Mouse (Mus musculus) heart, embryonic 16.5 days (tissue): ENCODE measurements at regions not wholly inside any gene's neighbourhood (a gene's known extent, or its start where the extent isn't known, plus 50 kb on each side); places are given as distances from the start of the nearest gene placed in this dataset.

ENCODE experiments used
- ATAC-seq: fragments of 200-750 bp; cut with Nextera tagmentation; replicated peaks from 2 replicates; pipeline ENCODE4 v1.8.0; 2017; ENCODE audit warnings: moderate number of reproducible peaks; ENCODE audit not compliant: insufficient read depth, low FRiP score; ENCODE audit errors: extremely low read depth
- H3K27ac ChIP-seq: fragments of 300-500 bp; sonication (generic); 2 replicates; pipeline ENCODE4 v1.5.1; 2014; ENCODE audit warnings: mild to moderate bottlenecking, low read length, control low read depth, moderate library complexity
- H3K27me3 ChIP-seq: fragments of 300-500 bp; sonication (generic); 2 replicates; pipeline ENCODE4 v1.6.1; 2014; ENCODE audit warnings: low read length, mixed read lengths; ENCODE audit not compliant: control insufficient read depth, insufficient read depth
- H3K36me3 ChIP-seq: fragments of 300-500 bp; sonication (generic); 2 replicates; pipeline ENCODE4 v1.6.1; 2014; ENCODE audit not compliant: control insufficient read depth, insufficient read depth
- H3K4me1 ChIP-seq: fragments of 300-500 bp; sonication (generic); 2 replicates; pipeline ENCODE4 v1.6.1; 2014; ENCODE audit warnings: low read length, mixed read lengths; ENCODE audit not compliant: control insufficient read depth, insufficient read depth
- H3K4me2 ChIP-seq: fragments of 300-500 bp; sonication (generic); 2 replicates; pipeline ENCODE4 v1.6.1; 2014; ENCODE audit warnings: low read depth, mild to moderate bottlenecking, control low read depth, low read length
- H3K4me3 ChIP-seq: fragments of 300-500 bp; sonication (generic); 2 replicates; pipeline ENCODE4 v1.5.1; 2014; ENCODE audit warnings: mild to moderate bottlenecking, control low read depth, low read length
- H3K9ac ChIP-seq: fragments of 300-500 bp; sonication (generic); 2 replicates; pipeline ENCODE4 v1.6.1; 2014; ENCODE audit warnings: low read length, control low read depth
- H3K9me3 ChIP-seq: fragments of 300-500 bp; sonication (generic); replicated peaks from 2 replicates; pipeline ENCODE4 v1.6.1; 2016; ENCODE audit warnings: low read length; ENCODE audit not compliant: control insufficient read depth
- WGBS: fragments of 180-500 bp; shearing (Covaris S2); extraction: QIAGEN DNeasy Blood & Tissue Kit; methylation state at CpG from one replicate; pipeline ENCODE4 v1.1.7; 2014; 5-methylcytosine and 5-hydroxymethylcytosine counted together

DNA sequence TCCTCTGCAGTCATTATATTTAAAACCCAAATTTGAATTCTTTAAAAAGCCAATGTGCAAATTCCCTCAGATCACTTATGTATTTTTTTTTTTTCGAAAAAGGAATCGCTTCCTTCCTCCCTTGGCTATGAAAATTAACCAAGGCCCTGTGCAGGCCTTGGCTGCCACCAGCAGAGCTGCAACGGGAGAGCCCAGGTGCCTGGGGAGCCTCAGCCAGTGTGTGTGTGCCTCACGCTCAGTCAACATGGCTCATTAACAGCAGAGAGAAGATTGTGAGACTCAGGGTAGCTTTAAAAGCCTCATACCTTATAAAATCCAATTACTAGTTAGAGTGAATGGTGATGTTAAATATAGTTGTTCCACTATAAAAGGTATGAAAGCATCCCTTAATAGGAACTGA lies 148.6 kb downstream of the Mex3b start:
- H3K36me3 ChIP-seq, result no peaks in the 10 kb centered on the region
- H3K4me1 ChIP-seq, result no peaks in the 10 kb centered on the region
- H3K4me3 ChIP-seq, result no peak overlapping the region
- no peak overlapping the region for H3K4me2 ChIP-seq
- WGBS, result 61% methylated on average over 4 of the region's 4 CpGs
- H3K9me3 ChIP-seq, result no peaks in the 10 kb centered on the region
- H3K9ac ChIP-seq, result no peak overlapping the region
- H3K27ac ChIP-seq, result no peak overlapping the region
- ATAC-seq, result no peak
- no peaks in the 10 kb centered on the region for H3K27me3 ChIP-seq

DNA sequence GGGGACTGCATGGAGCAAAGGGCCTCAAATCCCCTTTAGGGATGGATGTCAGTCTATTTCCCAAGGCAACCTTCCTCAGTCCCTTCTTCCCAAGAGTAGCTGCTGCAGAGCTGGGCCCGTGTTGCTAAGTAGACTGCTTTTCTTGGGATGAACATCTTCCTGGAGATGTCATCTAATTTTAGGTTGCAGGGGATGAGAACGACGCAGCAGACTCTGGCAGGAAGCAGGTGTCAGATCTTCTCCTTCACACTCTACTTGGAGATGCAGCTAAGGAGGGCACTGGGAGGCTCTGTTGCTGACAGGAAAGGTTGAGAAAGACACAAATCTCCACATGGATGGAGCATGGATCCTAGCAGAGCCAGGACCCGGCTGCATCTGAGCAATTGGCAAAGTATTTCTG lies 149.4 kb downstream of the Mex3b start:
- no peak overlapping the region for H3K4me3 ChIP-seq
- H3K4me1 ChIP-seq, result no peaks in the 10 kb centered on the region
- no peak overlapping the region for H3K4me2 ChIP-seq
- H3K36me3 ChIP-seq, result no peaks in the 10 kb centered on the region
- no peak for ATAC-seq
- no peak overlapping the region for H3K27ac ChIP-seq
- no peaks in the 10 kb centered on the region for H3K27me3 ChIP-seq
- H3K9me3 ChIP-seq, result no peaks in the 10 kb centered on the region
- 39% methylated on average over 4 of the region's 4 CpGs for WGBS
- H3K9ac ChIP-seq, result no peak overlapping the region

- no peaks in the 10 kb centered on the region for H3K36me3 ChIP-seq
- no peaks in the 10 kb centered on the region for H3K27me3 ChIP-seq
- H3K27ac ChIP-seq, result no peak overlapping the region
- ATAC-seq, result no peak
- no peak overlapping the region for H3K4me3 ChIP-seq
- no peak overlapping the region for H3K9ac ChIP-seq
- H3K4me1 ChIP-seq, result no peaks in the 10 kb centered on the region
- no peaks in the 10 kb centered on the region for H3K9me3 ChIP-seq
- WGBS, result 79% methylated on average over 2 of the region's 2 CpGs
- no peak overlapping the region for H3K4me2 ChIP-seq
These were observed 153.5 kb downstream of the Mex3b start for GRCm38 (mm10) chr7:83020584-83020983.

- no peaks in the 10 kb centered on the region for H3K27me3 ChIP-seq
- WGBS, result 83% methylated on average over 1 of the region's 1 CpGs
- no peaks in the 10 kb centered on the region for H3K36me3 ChIP-seq
- no peaks in the 10 kb centered on the region for H3K4me1 ChIP-seq
- H3K9ac ChIP-seq, result no peak overlapping the region
- no peak for ATAC-seq
- H3K4me2 ChIP-seq, result no peak overlapping the region
- no peak overlapping the region for H3K4me3 ChIP-seq
- no peak overlapping the region for H3K27ac ChIP-seq
- H3K9me3 ChIP-seq, result no peaks in the 10 kb centered on the region
These were observed 156.9 kb downstream of the Mex3b start for GRCm38 (mm10) chr7:83023990-83024389.

DNA sequence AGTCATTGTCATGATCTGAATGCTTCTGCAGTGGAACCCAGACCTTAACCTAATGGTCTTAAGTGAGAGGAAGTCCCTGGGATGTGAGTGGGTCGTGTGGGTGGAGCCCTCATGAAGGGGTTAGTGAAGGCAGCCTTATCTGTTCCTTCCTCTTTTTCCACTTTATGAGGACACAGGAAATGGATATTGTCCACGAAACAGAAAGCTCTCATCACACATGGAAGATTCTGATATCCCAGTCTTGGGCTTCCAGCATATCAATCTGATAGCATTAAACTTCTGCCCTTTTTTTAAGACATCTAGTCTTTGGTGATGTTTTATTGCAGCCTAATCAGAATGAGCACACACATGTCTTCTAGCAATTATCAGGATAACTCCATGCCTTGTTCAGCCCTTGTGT lies 164.0 kb downstream of the Mex3b start:
- WGBS, result 50% methylated on average over 2 of the region's 2 CpGs

DNA sequence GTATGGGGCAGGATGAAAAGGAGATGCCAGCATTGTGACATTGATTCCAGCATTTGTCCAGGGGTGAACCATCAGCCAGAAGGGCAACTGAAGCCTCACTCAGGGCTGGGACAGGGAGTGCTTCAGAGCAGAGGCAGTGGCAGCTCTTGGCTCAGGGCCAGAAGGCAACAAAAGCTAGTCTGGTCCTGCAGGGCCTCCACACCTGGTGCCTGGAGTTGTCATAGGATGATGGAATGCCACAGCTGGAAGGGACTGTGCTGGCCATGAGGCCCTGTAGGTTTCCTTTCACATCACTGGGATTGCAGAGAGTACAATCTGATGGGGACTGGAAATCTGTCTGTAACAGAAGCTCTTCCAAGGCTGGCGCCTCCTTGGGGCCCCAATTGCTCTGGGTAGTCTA lies 164.9 kb downstream of the Mex3b start:
- Histone ChIP-seq H3K27me3 (no peaks in the 10 kb centered on the region), H3K4me2 (no peak overlapping the region), H3K9ac (no peak overlapping the region), H3K9me3 (no peaks in the 10 kb centered on the region; the same call in 1 of the 2 replicates), H3K27ac (no peak overlapping the region), H3K4me1 (no peaks in the 10 kb centered on the region), H3K4me3 (no peak overlapping the region), H3K36me3 (no peaks in the 10 kb centered on the region)
- 96% methylated on average over 1 of the region's 1 CpGs for WGBS
- no peak for ATAC-seq

More for the DNA sequence above, 164.0 kb downstream of the Mex3b start:
- no peaks in the 10 kb centered on the region for H3K27me3 ChIP-seq
- H3K4me2 ChIP-seq, result no peak overlapping the region
- H3K27ac ChIP-seq, result no peak overlapping the region
- no peaks in the 10 kb centered on the region; the same call in 1 of the 2 replicates for H3K9me3 ChIP-seq
- no peak for ATAC-seq
- H3K4me1 ChIP-seq, result no peaks in the 10 kb centered on the region
- H3K9ac ChIP-seq, result no peak overlapping the region
- no peak overlapping the region for H3K4me3 ChIP-seq
- no peaks in the 10 kb centered on the region for H3K36me3 ChIP-seq

GRCm38 (mm10) chr7:83032924-83033323 lies 165.8 kb downstream of the Mex3b start:
- no peaks in the 10 kb centered on the region; the same call in 1 of the 2 replicates for H3K9me3 ChIP-seq

GRCm38 (mm10) chr7:83035190-83035589 lies 168.1 kb downstream of the Mex3b start:
- H3K27ac ChIP-seq, result no peak overlapping the region
- ATAC-seq, result no peak
- H3K4me2 ChIP-seq, result no peak overlapping the region
- no peaks in the 10 kb centered on the region for H3K36me3 ChIP-seq
- no peaks in the 10 kb centered on the region; the same call in 1 of the 2 replicates for H3K9me3 ChIP-seq
- no peak overlapping the region for H3K4me3 ChIP-seq
- no peaks in the 10 kb centered on the region for H3K27me3 ChIP-seq
- H3K9ac ChIP-seq, result no peak overlapping the region
- no peaks in the 10 kb centered on the region for H3K4me1 ChIP-seq
- 75% methylated on average over 3 of the region's 3 CpGs for WGBS

More at GRCm38 (mm10) chr7:83032924-83033323, 165.8 kb downstream of the Mex3b start:
- Histone ChIP-seq H3K4me1 (no peaks in the 10 kb centered on the region), H3K27me3 (no peaks in the 10 kb centered on the region), H3K36me3 (no peaks in the 10 kb centered on the region), H3K27ac (no peak overlapping the region), H3K4me3 (no peak overlapping the region), H3K4me2 (no peak overlapping the region), H3K9ac (no peak overlapping the region)
- 57% methylated on average over 2 of the region's 2 CpGs for WGBS
- ATAC-seq, result no peak

DNA sequence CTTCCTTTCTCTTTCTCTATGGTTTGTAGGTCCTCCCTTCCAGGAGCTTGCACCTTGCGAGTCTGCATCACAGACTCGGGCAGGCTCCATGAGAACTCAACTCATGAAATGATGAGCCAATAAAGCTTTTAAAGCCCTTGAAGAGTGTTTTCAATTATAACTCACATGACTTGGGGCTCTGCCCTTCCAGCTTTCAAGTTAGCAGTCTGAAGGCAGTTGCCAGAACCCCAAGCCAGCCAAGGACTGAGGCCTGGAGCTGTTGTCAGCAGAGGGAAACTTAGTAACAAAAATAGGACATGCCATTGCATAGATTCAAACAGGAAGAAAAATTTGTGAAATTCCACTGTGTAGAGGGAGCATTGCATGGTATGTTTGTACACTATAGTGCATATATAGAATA lies 169.3 kb downstream of the Mex3b start:
- Histone ChIP-seq H3K4me1 (no peaks in the 10 kb centered on the region), H3K9me3 (no peaks in the 10 kb centered on the region), H3K9ac (no peak overlapping the region), H3K27ac (no peak overlapping the region), H3K4me3 (no peak overlapping the region), H3K4me2 (no peak overlapping the region), H3K36me3 (no peaks in the 10 kb centered on the region), H3K27me3 (no peaks in the 10 kb centered on the region)
- ATAC-seq, result no peak
- WGBS, result 50% methylated on average over 2 of the region's 2 CpGs

DNA sequence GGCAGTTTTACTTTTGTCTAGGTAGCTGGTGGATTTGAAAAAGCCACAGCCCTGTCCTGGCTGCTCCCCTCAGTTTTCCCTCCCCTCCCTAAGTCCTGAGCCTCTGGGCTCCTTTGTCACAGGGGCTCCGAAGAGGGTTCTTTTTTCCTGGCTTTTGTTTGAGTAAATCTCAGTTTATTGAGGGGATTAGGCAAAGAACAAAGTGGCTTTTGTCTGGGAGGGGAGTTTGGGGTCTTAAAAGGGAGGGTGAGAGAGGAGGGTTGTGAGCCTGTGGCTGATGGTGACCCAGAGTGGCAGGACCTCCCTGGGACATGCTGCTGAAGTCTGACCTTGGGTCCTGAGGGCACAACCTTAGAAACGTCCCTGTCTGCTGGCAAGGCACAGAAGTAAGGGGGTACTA lies 170.0 kb downstream of the Mex3b start:
- Histone ChIP-seq H3K4me3 (no peak overlapping the region), H3K27me3 (no peaks in the 10 kb centered on the region), H3K4me2 (no peak overlapping the region), H3K9me3 (no peaks in the 10 kb centered on the region), H3K4me1 (no peaks in the 10 kb centered on the region), H3K36me3 (no peaks in the 10 kb centered on the region), H3K27ac (no peak overlapping the region), H3K9ac (no peak overlapping the region)
- ATAC-seq, result no peak
- WGBS, result 18% methylated on average over 2 of the region's 2 CpGs
